ENCODE assay signal across 8 mouse cellular contexts in genomic region chr12:109541540-109541899, GRCm38 (mm10). TPM values are rescaled to one million over a fixed set of nuclear protein-coding genes. Genes with fewer than 3 reads are reported as not detected.
DNase-seq lines count a peak whose midpoint lies in the region; ATAC-seq and TF ChIP-seq lines count a peak whose summit lies in the region.

No protein-coding gene starts in this region.

- peak in 1 of 2 experiments; percentile 24 for DNase-seq in cerebellum, adult 2 months
- DNase-seq in cerebellum, postnatal 4 days (ENCODE audit: low spot score in 2 of 2) = no peak
- no peak for DNase-seq in lung, postnatal 0 days (ENCODE audit: low spot score)
- no peak for DNase-seq in lung, postnatal 25 days (ENCODE audit: low spot score)
- no peak for DNase-seq in layer of hippocampus, postnatal 25 days (ENCODE audit: extremely low spot score in 1 of 2, low spot score in 1 of 2)
- no peak for DNase-seq in adrenal gland, adult 8-10 months

- no peaks in the 10 kb centered on the region for H3K36me3 ChIP-seq in lung, postnatal 0 days (ENCODE audit: insufficient read depth, low read length)
- peaks cover 11% of the 10 kb centered on the region for H3K36me3 ChIP-seq in limb, embryonic 15.5 days
- H3K36me3 ChIP-seq in stomach, embryonic 15.5 days = 0 out of 2 replicates have a peak, but pooled peaks cover 4% of the 10 kb centered on the region

- H3K4me2 ChIP-seq in lung, postnatal 0 days (replicated peaks; ENCODE audit: low read depth, low read length) = peak overlapping the region; percentile 48
- H3K4me2 ChIP-seq in limb, embryonic 15.5 days = 0 out of 2 replicates have a peak overlapping the region, but pooled peaks have one; percentile 19
- peak overlapping the region; percentile 43 for H3K4me2 ChIP-seq in stomach, embryonic 15.5 days

- ATAC-seq in lung, postnatal 0 days = no peak
- ATAC-seq in limb, embryonic 15.5 days (ENCODE audit: insufficient number of reproducible peaks, low FRiP score, low TSS enrichment, low read depth) = no peak
- no peak for ATAC-seq in stomach, embryonic 15.5 days (ENCODE audit: insufficient read depth, low FRiP score, low read depth)

- WGBS in cerebellum, adult 2 months = 49% methylated on average over 16 of the region's 16 CpGs
- WGBS in lung, postnatal 0 days = 47% methylated on average over 16 of the region's 16 CpGs
- 45% methylated on average over 16 of the region's 16 CpGs for WGBS in limb, embryonic 15.5 days
- WGBS in stomach, embryonic 15.5 days = 46% methylated on average over 16 of the region's 16 CpGs

- peak overlapping the region; percentile 13; the same call in 1 of the 2 replicates for H3K9ac ChIP-seq in lung, postnatal 0 days (replicated peaks; ENCODE audit: low read depth)
- peak overlapping the region; percentile 58 for H3K9ac ChIP-seq in limb, embryonic 15.5 days
- peak overlapping the region; percentile 46 for H3K9ac ChIP-seq in stomach, embryonic 15.5 days

- no peaks in the 10 kb centered on the region for H3K27me3 ChIP-seq in cerebellum, adult 2 months (ENCODE audit: control insufficient read depth, insufficient read depth, low read length)
- no peaks in the 10 kb centered on the region for H3K27me3 ChIP-seq in lung, postnatal 0 days (replicated peaks; ENCODE audit: insufficient read depth, low read length)
- H3K27me3 ChIP-seq in limb, embryonic 15.5 days = no peaks in the 10 kb centered on the region
- no peaks in the 10 kb centered on the region for H3K27me3 ChIP-seq in stomach, embryonic 15.5 days (replicated peaks)

- no peak for TF ChIP-seq POLR2A in cerebellum, adult 2 months (IDR thresholded peaks at IDR 0.05; ENCODE audit: borderline replicate concordance, insufficient read depth, low read length)

- peak overlapping the region; percentile 95; the same call in 1 of the 2 replicates for H3K27ac ChIP-seq in cerebellum, adult 2 months (ENCODE audit: insufficient read depth, low read length)
- H3K27ac ChIP-seq in lung, postnatal 0 days (ENCODE audit: low read length) = 0 out of 2 replicates have a peak overlapping the region, but pooled peaks have one; percentile 14
- peak overlapping the region; percentile 83 for H3K27ac ChIP-seq in limb, embryonic 15.5 days
- peak overlapping the region; percentile 69 for H3K27ac ChIP-seq in stomach, embryonic 15.5 days

- H3K4me1 ChIP-seq in cerebellum, adult 2 months (ENCODE audit: control insufficient read depth, insufficient read depth, low read length) = no peaks in the 10 kb centered on the region
- H3K4me1 ChIP-seq in lung, postnatal 0 days (ENCODE audit: insufficient read depth, low read depth, low read length) = no peaks in the 10 kb centered on the region
- H3K4me1 ChIP-seq in limb, embryonic 15.5 days = peaks cover 13% of the 10 kb centered on the region
- no peaks in the 10 kb centered on the region for H3K4me1 ChIP-seq in stomach, embryonic 15.5 days

- H3K9me3 ChIP-seq in lung, postnatal 0 days (ENCODE audit: low read length) = peaks cover 8% of the 10 kb centered on the region; the same call in 1 of the 2 replicates
- peaks cover 22% of the 10 kb centered on the region for H3K9me3 ChIP-seq in limb, embryonic 15.5 days
- H3K9me3 ChIP-seq in stomach, embryonic 15.5 days = 0 out of 2 replicates have a peak, but pooled peaks cover 8% of the 10 kb centered on the region

- no peak for TF ChIP-seq CTCF in cerebellum, adult 2 months (IDR thresholded peaks at IDR 0.05; ENCODE audit: borderline replicate concordance, insufficient read depth, low read depth, low read length)
- TF ChIP-seq CTCF in lung, postnatal 0 days (IDR thresholded peaks at IDR 0.05) = no peak

- TF ChIP-seq EP300 in lung, postnatal 0 days (IDR thresholded peaks at IDR 0.05) = no peak

- H3K4me3 ChIP-seq in cerebellum, adult 2 months (replicated peaks; ENCODE audit: insufficient read depth, low read depth, low read length) = peak overlapping the region; percentile 100
- peak overlapping the region; percentile 37 for H3K4me3 ChIP-seq in lung, postnatal 0 days (ENCODE audit: low read depth, low read length)
- H3K4me3 ChIP-seq in limb, embryonic 15.5 days = peak overlapping the region; percentile 46
- H3K4me3 ChIP-seq in stomach, embryonic 15.5 days (replicated peaks) = peak overlapping the region; percentile 52

RNA-seq across cellular contexts. Expression of gene Rtl1, which starts 58.6 kb away (rescaled TPM):
- polyA plus RNA-seq in cerebellum, adult 2 months (2012; rRNA removed) = 0.40 and 0.67 TPM in 2 replicates
- 0.13 and 0.14 TPM in 2 replicates for polyA plus RNA-seq in lung, postnatal 0 days (2015; fragmentation: Nextera tagmentation; extraction: Ambion mirVana)
- polyA plus RNA-seq in limb, embryonic 15.5 days (2015; fragmentation: Nextera tagmentation; extraction: Ambion mirVana) = 3.7 and 3.9 TPM in 2 replicates
- polyA plus RNA-seq in stomach, embryonic 15.5 days (2015; fragmentation: Nextera tagmentation; extraction: Ambion mirVana) = 1.7 and 2.4 TPM in 2 replicates
- total RNA-seq in layer of hippocampus, postnatal 25 days (2021) = under 1 TPM in 1 of 2 experiments, not detected in 1; 0.15 TPM
- total RNA-seq in adrenal gland, adult 8-10 months (2022) = 1 to 10 TPM; 3.1 to 5.6 (median 4.7) TPM

Comparison
In these comparisons a context has a peak if more than half of its experiments do, and no peak if none do; other contexts are left out.
1. H3K27ac ChIP-seq: peak in every context shown above with its lines; median percentile 95 in cerebellum, adult 2 months; 83 in limb, embryonic 15.5 days; 69 in stomach, embryonic 15.5 days; 14 in lung, postnatal 0 days.
2. H3K4me3 ChIP-seq: peak in every context shown above with its lines; median percentile 100 in cerebellum, adult 2 months; 52 in stomach, embryonic 15.5 days; 46 in limb, embryonic 15.5 days; 37 in lung, postnatal 0 days.